Mouse (Mus musculus) lung, embryonic 14.5 days (tissue): ENCODE results near the gene Trpm5. TPM values are rescaled to one million over a fixed set of nuclear protein-coding genes. Genes with fewer than 3 reads are reported as not detected.

Source experiments
- ATAC-seq: fragments of 200-750 bp; cut with Nextera tagmentation; 2 replicates; pipeline ENCODE4 v1.8.0; 2017; ENCODE audit warnings: mild to moderate bottlenecking, moderate TSS enrichment, moderate library complexity; ENCODE audit not compliant: insufficient read depth
- DNase-seq: peaks from one replicate; pipeline ENCODE4 v3.0.0-alpha.2; 2015
- H3K27ac ChIP-seq: fragments of 300-500 bp; sonication (generic); 2 replicates; pipeline ENCODE4 v1.5.1; 2014; ENCODE audit warnings: low read depth, mild to moderate bottlenecking, moderate library complexity
- H3K27me3 ChIP-seq: fragments of 300-500 bp; sonication (generic); 2 replicates; pipeline ENCODE4 v1.6.1; 2014; ENCODE audit warnings: low read length, control low read depth; ENCODE audit not compliant: insufficient read depth
- H3K36me3 ChIP-seq: fragments of 300-500 bp; sonication (generic); 2 replicates; pipeline ENCODE4 v1.6.1; 2014; ENCODE audit warnings: control low read depth; ENCODE audit not compliant: insufficient read depth
- H3K4me1 ChIP-seq: fragments of 300-500 bp; sonication (generic); 2 replicates; pipeline ENCODE4 v1.6.1; 2014; ENCODE audit warnings: antibody characterized with exemption, control low read depth; ENCODE audit not compliant: insufficient read depth
- H3K4me2 ChIP-seq: fragments of 300-500 bp; sonication (generic); 2 replicates; pipeline ENCODE4 v1.6.1; 2014; ENCODE audit warnings: mild to moderate bottlenecking
- H3K4me3 ChIP-seq: fragments of 300-500 bp; sonication (generic); 2 replicates; pipeline ENCODE4 v1.5.1; 2014; ENCODE audit warnings: low read depth, low read length
- H3K9ac ChIP-seq: fragments of 300-500 bp; sonication (generic); 2 replicates; pipeline ENCODE4 v1.6.1; 2014
- H3K9me3 ChIP-seq: fragments of 300-500 bp; sonication (generic); 2 replicates; pipeline ENCODE4 v1.6.1; 2016; ENCODE audit warnings: low read depth, low read length, control low read depth
- CTCF ChIP-seq: IDR thresholded peaks from 2 replicates; pipeline ENCODE4 v1.5.1; 2016; ENCODE audit warnings: antibody characterized with exemption, low read depth
- WGBS: fragments of 180-500 bp; shearing (Covaris S2); extraction: QIAGEN DNeasy Blood & Tissue Kit; methylation state at CpG from one replicate; pipeline ENCODE4 v1.1.7; 2014; 5-methylcytosine and 5-hydroxymethylcytosine counted together
- polyA plus RNA-seq: library from polyadenylated mRNA; unstranded; fragments of >200 nt; fragmentation: Nextera tagmentation; extraction: Ambion mirVana; gene quantifications from 2 replicates; pipeline ENCODE4 v1.2.1, GENCODE M21; 2014

Gene Trpm5
- polyA plus RNA-seq: 4.7 and 5.7 TPM in 2 replicates

DNA sequence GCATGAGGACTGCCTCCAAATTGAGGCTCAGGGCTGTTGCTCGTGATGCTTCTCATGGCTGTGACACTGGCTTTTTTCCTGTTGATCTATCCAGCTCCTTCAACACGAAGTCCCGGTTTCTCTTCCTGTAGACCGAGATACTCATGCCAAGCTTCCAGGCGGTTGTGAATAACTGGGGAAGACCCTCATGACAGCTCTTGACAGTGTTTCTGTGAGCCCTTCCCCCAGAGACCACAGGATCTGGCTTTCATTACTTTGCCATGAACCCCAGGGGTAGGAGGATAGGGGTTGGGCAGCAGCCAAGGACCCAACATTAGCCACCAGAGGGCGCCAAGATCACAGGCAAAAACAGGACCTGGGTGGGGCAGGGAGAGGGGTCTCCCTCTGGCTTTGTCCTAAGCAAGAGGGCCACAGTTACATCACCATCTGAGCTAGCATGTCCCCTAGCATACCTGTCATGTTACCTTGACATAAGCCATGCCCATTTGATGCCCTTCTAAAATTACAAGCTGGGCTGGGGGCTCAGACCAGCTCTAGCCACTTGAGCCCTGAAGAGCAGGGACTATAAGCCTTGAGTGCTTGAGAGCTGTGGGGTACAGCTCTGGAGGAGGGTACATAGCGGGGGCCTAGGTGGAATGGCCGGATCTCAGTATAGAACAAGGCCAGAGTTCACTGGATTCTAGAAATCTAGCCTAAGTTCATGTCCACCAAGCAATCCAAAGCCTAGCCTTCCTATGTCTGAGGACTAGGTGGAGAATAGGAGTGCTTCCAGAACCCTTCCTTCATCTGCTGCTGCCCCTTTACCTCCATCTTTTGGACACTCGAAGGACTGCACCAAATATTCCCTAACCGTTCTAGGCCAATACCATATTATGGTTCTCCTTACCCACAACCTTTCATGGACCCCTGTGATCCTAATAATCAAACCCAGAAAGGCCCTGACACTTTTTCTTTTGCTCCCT is at the start of gene Trpm5:
Trpm5 (minus strand) TSS at position 51 of the 962 bp plus-strand sequence.
- no peak within 1 kb of the TSS for H3K4me3 ChIP-seq
- H3K27me3 ChIP-seq: no peaks in the 10 kb centered on the region
- H3K27ac ChIP-seq: no peak within 1 kb of the TSS
- 0 out of 2 replicates have a peak, but pooled peaks have one; percentile 26 for ATAC-seq
- no peak within 1 kb of the TSS for H3K4me2 ChIP-seq
- H3K4me1 ChIP-seq: no peaks in the 10 kb centered on the region
- H3K9ac ChIP-seq: no peak within 1 kb of the TSS
- 36% methylated on average over 10 of the region's 10 CpGs for WGBS
- H3K36me3 ChIP-seq: no peaks in the 10 kb centered on the region
- peak; percentile 77 for DNase-seq
- H3K9me3 ChIP-seq: no peaks in the 10 kb centered on the region
- peak; percentile 90 for TF ChIP-seq CTCF

DNA sequence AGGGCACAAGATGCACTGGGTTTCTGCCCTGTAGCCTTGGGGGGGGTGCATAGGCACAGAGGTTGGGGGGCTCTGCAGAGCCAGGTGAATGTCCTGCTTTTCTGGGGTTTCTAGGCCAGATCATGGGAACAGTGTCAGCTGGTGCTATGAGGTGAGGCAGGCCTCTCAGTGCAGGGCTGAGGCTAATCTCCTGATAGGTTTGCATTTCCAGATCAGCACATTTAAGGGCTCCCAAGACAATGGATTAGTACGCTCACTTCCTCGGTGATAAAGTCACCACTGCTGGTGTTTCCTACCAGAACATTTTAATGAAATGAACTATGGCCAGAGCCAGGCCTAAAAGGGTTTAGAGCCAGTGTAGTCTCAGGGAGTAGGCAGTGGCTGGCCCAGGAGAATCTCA is 48.2 kb upstream of the Trpm5 start:
- Histone ChIP-seq H3K4me3 (no peak overlapping the region), H3K4me2 (no peak overlapping the region), H3K9me3 (no peaks in the 10 kb centered on the region), H3K27ac (no peak overlapping the region), H3K9ac (no peak overlapping the region), H3K36me3 (no peaks in the 10 kb centered on the region), H3K27me3 (no peaks in the 10 kb centered on the region), H3K4me1 (no peaks in the 10 kb centered on the region)
- ATAC-seq: no peak
- WGBS: 81% methylated on average over 2 of the region's 2 CpGs
- no peak for DNase-seq
- no peak for TF ChIP-seq CTCF

DNA sequence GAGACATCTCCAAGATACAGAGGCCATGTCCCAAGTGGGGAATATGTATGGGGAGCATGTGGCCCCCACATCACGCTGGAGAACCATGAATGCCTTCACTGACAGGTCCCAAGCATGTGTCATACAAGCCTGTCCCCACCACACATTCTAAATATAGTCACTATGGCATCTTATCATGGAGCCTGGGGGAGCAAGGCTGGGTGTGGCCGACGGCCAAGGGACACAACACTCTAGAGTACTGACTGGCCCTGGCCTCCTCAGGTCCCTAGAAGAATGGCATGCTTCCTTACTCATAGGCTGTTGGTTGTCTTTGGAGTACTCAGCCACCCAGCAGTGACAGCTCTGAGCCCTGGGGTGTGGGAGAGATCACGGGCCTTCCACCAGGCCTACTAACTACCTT is 45.5 kb upstream of the Trpm5 start:
- ATAC-seq (no peak), DNase-seq (no peak)
- Histone ChIP-seq H3K4me2 (no peak overlapping the region), H3K4me1 (no peaks in the 10 kb centered on the region), H3K9ac (no peak overlapping the region), H3K36me3 (no peaks in the 10 kb centered on the region), H3K27me3 (no peaks in the 10 kb centered on the region), H3K27ac (no peak overlapping the region), H3K9me3 (no peaks in the 10 kb centered on the region), H3K4me3 (no peak overlapping the region)
- WGBS: 75% methylated on average over 4 of the region's 4 CpGs
- no peak for TF ChIP-seq CTCF

DNA sequence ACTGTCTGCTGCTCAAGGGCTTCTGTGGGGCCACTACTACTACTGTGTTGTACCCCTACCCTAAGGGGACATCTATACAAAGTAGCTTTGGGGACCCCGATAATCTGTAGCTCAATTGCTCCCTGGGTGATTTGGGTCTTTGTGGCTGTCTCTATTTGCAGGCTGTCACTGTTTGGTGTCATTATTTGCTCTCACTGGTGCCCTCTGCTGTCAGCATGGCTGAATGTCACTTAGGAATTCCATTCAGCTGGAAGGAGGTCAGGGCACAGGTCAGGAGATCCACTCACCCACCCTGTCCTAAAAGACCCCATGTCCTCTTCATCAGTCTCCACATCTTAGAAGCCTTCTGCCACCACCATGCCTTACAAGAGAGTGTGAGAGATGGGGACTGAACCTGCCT is 44.3 kb upstream of the Trpm5 start:
- no peak overlapping the region for H3K4me3 ChIP-seq
- peak; percentile 77 for TF ChIP-seq CTCF
- peak; percentile 77 for DNase-seq

DNA sequence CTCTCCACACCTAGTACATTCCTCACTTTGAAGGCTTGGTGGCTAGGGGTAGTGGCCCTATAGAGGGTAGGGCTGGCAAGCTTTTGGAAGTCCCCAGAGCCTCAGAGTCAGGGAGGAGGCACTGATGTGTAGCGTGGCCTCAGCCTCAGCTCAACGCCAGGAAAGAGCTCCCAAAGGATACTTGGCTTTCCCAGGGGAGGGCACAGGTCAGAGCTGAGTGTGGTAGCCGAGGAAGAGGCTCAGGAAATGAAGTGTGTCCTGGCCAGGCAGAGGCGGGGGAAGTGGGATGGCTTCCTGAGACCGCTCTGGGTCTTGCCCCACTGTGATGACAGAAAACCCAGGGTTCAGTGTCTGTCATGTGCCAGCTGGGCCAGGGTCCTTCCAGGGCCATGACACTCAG is 42.1 kb upstream of the Trpm5 start:
- no peak for TF ChIP-seq CTCF
- Histone ChIP-seq H3K9me3 (no peaks in the 10 kb centered on the region), H3K27me3 (no peaks in the 10 kb centered on the region), H3K27ac (no peak overlapping the region), H3K4me1 (no peaks in the 10 kb centered on the region), H3K36me3 (no peaks in the 10 kb centered on the region), H3K4me3 (no peak overlapping the region), H3K4me2 (no peak overlapping the region), H3K9ac (no peak overlapping the region)
- WGBS: 42% methylated on average over 5 of the region's 5 CpGs
- DNase-seq: no peak
- ATAC-seq: no peak

More for the DNA sequence above, 44.3 kb upstream of the Trpm5 start:
- no peaks in the 10 kb centered on the region for H3K27me3 ChIP-seq
- H3K9ac ChIP-seq: no peak overlapping the region
- no peaks in the 10 kb centered on the region for H3K9me3 ChIP-seq
- no peak overlapping the region for H3K4me2 ChIP-seq
- no peak overlapping the region for H3K27ac ChIP-seq
- no peaks in the 10 kb centered on the region for H3K4me1 ChIP-seq
- WGBS: 42% methylated on average over 1 of the region's 1 CpGs
- peak; percentile 28 for ATAC-seq
- no peaks in the 10 kb centered on the region for H3K36me3 ChIP-seq

DNA sequence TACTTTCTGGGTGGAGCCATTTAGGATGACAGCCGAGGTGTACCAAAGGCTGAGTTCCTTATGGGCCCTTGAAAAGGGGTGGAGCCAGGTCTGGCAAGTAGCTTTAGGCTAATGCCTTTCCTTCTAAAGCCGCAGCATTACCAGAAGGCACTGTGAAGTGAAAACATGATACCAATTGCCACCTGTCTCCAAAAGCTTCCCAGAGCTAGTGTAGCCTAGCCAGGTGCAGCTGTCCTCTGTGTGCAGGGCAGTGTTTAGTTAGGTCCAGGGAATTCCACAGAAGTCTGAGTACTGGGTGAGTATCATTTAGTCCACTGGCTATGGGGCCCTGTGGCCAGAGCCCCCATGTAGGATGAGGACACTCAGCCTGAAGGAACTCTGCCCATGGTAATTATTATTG is 41.7 kb upstream of the Trpm5 start:
- Histone ChIP-seq H3K4me1 (no peaks in the 10 kb centered on the region), H3K4me2 (no peak overlapping the region), H3K4me3 (no peak overlapping the region), H3K9ac (no peak overlapping the region), H3K9me3 (no peaks in the 10 kb centered on the region), H3K36me3 (no peaks in the 10 kb centered on the region), H3K27ac (no peak overlapping the region), H3K27me3 (no peaks in the 10 kb centered on the region)
- 58% methylated on average over 2 of the region's 2 CpGs for WGBS
- no peak for DNase-seq
- no peak for ATAC-seq
- no peak for TF ChIP-seq CTCF

DNA sequence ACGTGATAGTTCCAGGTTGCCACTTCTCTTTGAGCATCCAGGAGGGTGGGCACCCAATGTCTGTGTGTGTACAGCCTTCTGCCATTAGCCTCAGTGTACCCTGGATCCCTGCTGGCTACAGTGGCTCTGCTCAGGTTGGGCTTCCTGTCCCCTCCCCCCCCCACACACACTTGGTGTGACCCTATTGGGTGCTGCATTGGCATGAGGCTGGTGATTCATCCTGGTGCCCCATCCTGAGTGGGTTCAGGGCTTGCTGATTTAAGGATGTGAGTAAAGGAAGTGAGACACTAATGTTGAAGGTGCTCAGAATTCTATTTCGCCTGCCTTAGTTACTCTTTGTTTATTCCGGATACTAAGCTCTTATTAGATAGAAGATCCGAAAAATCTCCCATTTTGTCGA is 38.4 kb upstream of the Trpm5 start:
- Histone ChIP-seq H3K9ac (no peak overlapping the region), H3K27ac (no peak overlapping the region), H3K36me3 (no peaks in the 10 kb centered on the region), H3K9me3 (no peaks in the 10 kb centered on the region), H3K4me3 (no peak overlapping the region), H3K4me1 (no peaks in the 10 kb centered on the region), H3K27me3 (no peaks in the 10 kb centered on the region), H3K4me2 (no peak overlapping the region)
- DNase-seq: no peak
- no peak for ATAC-seq
- TF ChIP-seq CTCF: no peak
- 73% methylated on average over 5 of the region's 5 CpGs for WGBS
